Mouse (Mus musculus): ENCODE results near the gene Wfdc9.

The Wfdc9 gene

GRCm38 (mm10) chr2:164656483-164656882, at the start of gene Wfdc9:
Gene Wfdc9 (minus strand): TSS chr2:164656583.
- DNase-seq = no peak

DNA sequence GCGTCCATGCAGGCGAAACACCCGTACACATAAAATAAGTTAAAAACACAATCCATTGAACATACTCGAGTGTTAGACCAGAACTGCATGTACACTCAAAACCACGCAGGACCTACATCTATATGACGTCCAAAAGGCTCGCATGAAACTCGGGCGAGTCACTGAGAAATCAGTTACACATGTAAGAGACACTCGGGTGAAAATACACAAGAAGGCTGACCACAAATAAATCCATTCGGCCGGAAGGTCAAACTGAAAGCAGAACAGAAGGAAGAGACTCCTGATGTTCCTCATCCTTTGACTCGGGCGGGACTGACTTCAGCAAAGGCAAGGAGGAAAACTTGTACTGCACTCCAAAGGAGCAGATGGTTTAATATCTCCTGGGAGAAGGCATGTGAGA, 49.6 kb upstream of the Wfdc9 start:
- DNase-seq = no peak

- no peak for DNase-seq
These were observed 48.9 kb upstream of the Wfdc9 start for GRCm38 (mm10) chr2:164705328-164705727.

- DNase-seq = no peak
These were observed 47.9 kb upstream of the Wfdc9 start for GRCm38 (mm10) chr2:164704235-164704634.

GRCm38 (mm10) chr2:164701761-164702160, 45.4 kb upstream of the Wfdc9 start:
- DNase-seq = no peak

- no peak for DNase-seq
These were observed 44.6 kb upstream of the Wfdc9 start for GRCm38 (mm10) chr2:164700959-164701358.

DNA sequence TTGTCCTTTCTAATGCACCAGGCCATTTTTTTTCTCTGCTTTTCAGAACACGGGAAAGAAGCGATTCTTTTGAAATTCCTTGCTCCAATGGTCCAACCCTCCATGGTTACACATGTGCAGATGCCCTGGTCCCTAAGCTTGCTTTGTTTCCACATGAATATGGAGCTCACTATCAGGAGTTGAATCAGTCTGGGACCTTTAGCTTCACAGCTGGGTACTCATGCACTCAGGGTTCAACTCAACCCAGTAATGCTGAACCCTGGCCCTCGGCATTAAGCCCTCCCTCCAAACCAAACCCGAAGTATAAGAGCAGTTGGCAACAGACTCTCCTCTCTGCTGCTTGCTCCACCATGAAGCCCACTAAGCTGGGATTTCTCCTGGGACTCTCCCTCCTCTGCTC, 41.8 kb upstream of the Wfdc9 start, which contains the start of gene Spint4:
Gene Spint4, plus strand, starts transcription at position 301 of the 400 bp plus-strand sequence.
- DNase-seq = no peak

DNA sequence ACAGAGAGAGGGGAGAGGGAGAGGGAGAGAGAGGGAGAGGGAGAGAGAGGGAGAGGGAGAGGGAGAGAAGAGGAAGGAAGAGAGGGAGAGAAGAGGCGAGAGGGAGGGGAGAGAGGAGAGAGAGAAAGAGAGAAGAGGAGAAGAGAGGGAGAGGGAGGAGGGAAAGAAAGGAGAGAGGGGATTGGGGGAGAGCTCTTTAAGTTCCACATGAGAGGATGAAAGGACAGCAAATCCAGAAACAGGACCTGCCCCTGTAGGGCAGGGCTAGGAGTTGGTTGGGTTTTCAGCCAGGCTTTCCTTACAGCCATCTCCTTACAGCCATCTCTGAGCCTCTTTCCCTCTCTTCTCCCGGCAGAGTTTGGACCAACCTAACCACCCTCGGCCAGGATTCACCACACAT, 28.4 kb upstream of the Wfdc9 start, which contains the start of gene Wfdc13:
Gene Wfdc13, plus strand, starts transcription at position 301 of the 400 bp plus-strand sequence.
- no peak for DNase-seq

- no peak for DNase-seq
These were observed 23.5 kb upstream of the Wfdc9 start for GRCm38 (mm10) chr2:164679906-164680305.

DNA sequence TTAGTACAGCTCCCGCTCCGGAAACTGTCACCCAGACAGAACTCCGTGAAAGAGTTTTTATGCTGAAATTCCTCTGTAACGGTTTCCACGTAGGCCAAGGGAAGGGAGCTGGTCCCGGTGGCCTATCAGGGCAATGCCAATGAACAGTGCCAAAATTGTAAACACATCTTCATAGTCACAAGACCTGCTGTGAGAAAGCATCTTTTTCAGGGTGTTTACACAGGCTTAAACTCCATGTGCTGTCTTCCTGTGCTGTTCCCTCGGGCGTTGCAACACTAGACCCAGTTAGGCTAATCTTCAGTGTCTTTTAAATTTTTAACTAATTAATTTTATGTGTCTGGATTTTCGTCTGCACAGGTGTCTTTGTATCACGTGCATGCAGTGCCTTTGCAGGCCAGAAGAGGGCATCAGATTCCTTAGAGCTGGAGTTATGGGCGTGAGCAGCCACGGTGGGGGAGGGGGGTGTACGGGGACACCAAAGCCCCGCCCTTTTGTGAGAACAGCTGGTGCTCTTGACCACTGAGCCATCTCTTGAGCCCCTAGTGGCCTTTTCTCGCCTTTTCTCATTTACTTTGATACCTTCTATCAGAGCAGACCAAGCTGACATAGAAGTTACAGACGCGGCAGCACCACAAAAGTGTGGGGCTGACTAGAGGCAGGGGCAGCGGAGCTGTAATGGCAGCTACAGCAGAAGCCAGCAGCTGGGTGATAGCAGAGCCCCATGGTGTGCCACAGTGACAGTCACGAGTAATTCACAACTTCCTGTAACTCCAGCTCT, 22.7 kb upstream of the Wfdc9 start:
- peak; percentile 43 to 59 for DNase-seq

DNA sequence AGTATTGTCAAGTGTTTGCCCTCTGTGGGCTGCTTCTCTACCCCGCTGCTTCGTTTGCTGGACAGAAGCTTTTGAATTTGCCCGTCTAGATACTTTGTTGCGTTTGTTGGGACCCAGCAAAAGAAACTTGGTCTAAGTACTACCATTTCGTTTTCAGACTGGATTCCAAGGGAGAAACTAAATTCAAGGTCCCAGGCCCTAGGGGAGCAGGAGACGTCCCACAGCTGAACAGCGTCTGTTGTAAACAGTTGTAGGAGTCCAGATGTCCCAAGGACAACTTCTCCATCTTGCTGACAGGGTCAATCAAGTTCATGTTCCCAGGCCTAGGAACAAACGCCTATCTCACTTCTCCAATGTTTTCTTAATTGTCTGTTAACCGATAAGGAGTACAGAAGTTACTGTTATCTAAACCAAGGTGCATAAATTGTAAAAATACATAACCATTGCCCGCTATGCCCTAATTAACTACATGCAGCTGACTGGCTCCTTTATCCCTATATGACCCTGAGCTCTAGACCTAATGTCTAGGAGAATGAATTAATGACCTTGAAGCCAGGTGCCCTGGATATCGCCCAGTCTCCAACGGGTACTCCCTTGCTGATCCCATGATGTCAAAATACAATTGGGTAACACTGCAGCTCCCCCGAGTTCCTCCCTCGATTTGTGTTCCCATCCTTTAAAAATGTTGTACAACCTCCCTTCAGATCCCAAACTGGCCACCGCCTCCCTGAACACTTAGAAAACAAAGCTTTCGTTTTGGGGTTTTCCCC, 20.7 kb upstream of the Wfdc9 start:
- no peak for DNase-seq

GRCm38 (mm10) chr2:164676103-164676502, 19.7 kb upstream of the Wfdc9 start:
- no peak for DNase-seq

DNA sequence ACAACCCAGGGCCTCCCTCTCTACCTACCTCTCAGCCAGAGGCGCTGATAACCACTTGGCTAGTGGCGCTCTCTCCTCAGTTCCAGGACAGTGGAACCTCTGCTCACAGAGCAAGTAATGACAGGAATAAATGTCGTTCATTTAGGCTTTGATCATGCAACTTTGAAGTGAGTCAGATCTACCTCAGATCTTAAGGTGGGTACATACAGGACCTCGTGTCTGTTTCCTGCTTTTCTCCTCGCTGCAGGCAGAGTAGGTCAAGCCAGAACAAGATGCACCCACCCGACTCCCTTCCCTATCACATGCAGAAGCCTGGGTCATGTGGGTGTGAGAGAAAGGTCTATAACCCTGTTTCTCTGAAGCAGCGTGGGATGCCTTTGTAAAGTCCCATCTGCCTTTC, 17.6 kb upstream of the Wfdc9 start, which contains the start of gene Wfdc11:
Gene Wfdc11, minus strand, starts transcription at position 101 of the 400 bp plus-strand sequence.
- DNase-seq = no peak

- DNase-seq = no peak
These were observed 14.6 kb upstream of the Wfdc9 start for GRCm38 (mm10) chr2:164670938-164671337.

DNA sequence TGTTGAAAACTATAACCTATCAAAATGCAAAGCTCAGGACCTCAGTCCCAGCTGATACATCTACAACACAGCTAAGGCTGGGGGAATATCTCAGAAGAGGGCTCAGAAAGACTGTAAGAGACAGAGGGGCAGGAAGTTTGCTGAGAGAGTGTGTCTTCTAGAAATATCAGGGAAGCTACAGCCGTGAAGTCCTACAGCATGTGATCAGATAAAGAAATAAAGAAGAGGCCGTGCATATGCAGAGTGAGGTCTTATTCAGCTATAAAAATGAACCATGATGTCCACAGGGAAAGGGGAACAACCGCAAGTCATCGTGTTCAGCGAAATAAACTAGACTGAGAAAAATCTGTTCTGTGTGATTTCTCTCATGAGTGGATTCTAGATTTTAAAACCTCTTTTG, 13.9 kb upstream of the Wfdc9 start:
- no peak for DNase-seq

DNA sequence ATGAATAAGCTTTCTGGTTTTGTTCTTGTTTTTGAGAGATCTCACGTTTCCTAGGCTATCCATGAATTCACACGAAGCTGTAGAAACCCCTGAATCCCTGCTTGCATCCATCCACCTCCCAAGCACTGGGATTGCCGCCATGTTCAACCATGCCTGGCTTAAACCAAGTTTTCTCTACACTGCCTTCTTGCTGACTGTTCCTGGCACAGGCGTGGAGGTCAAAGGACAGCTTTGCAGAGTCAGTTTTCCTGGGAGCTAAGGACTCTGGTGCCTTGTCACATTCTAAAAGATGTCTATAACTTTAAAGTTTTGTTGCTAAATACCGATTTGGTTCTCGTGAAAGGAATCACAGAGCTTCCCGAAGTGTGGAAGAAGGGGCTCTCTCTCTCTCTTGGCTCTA, 8.5 kb upstream of the Wfdc9 start:
- no peak for DNase-seq

DNA sequence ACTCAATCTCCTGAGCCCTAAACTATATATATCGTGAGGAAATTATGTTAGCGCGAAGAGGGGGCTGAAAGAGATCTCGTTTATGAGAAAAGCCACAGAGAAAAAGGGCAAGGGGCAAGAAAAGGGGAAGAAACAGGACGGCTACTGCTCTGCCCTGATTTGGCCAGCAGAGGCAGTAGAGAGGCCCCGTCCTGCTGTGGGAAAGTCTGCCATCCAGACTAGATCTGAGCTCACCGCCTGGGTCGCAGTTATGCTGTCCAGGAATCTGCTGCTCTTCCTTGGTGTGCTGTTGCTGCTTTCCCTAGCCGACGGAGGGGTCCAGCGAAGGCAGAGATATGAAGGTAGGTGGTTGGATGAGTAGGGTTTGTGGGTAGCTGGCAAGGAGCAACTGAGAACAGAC, 525 bp downstream of the Wfdc9 start, which contains the start of gene Wfdc10:
Gene Wfdc10, plus strand, starts transcription at position 189 of the 400 bp plus-strand sequence.
- peak in 1 of 2 experiments; percentile 53 for DNase-seq

- no peak for DNase-seq
These were observed 14.3 kb downstream of the Wfdc9 start for GRCm38 (mm10) chr2:164641881-164642673.

DNA sequence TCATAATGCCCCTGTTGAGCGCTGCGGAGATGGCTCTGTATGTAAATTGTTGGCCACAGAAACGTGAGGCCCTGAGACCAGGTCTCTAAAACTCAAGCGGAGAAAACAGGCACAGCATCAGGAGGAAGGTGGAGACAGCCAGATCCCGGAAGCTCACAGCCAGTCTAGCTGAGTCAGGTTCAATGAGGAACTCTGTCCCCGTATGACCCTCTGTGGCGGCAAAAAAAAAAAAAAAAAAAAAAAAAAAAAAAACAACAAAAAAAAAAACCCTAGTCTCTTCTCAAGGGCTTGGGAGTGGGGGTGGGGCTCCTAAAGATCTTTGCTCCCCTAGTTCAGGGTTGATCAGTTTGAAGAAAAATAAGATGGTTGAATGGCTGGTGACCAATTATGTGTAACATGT, 15.3 kb downstream of the Wfdc9 start:
- DNase-seq = no peak

DNA sequence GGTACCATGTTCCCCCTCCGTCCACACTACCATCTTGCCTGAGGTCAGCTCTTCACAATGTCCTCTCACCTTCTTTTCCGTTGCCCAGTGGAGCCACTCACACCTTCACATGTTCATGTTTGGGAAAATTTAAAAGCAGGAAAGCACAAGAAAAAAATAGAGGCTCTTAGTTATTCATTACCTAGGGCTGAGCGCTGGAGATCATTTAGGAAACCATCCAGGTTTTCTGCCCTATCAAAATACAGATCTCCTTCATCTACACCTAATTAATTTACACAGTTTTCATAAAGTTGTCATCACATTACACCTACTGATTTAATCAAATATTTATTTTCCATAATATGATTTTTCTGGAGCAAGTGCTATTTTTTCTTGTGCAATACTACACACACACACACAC, 17.7 kb downstream of the Wfdc9 start, which contains the start of gene Wfdc16:
Gene Wfdc16, minus strand, starts transcription at position 101 of the 400 bp plus-strand sequence.
- no peak for DNase-seq

- DNase-seq = no peak
These were observed 21.1 kb downstream of the Wfdc9 start for GRCm38 (mm10) chr2:164635266-164635665.

DNA sequence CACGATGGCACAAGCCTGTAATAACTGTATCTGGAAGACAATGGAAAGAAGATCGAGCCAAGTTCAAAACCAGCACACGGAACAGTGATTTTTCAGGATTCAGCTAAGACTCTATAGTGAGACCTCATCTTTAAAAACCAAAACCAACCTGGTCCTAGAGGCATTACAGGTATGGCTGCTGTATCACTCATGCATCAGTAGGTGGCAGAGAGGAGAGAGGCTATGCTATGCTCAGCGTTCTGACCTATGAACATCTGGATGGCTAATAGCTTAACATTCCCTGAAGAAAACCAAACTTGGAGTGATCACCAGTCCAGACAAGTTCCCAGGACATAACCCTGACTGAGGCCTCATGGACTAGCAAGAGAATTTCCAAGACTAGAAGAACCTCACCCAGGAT, 34.6 kb downstream of the Wfdc9 start:
- DNase-seq = no peak

DNA sequence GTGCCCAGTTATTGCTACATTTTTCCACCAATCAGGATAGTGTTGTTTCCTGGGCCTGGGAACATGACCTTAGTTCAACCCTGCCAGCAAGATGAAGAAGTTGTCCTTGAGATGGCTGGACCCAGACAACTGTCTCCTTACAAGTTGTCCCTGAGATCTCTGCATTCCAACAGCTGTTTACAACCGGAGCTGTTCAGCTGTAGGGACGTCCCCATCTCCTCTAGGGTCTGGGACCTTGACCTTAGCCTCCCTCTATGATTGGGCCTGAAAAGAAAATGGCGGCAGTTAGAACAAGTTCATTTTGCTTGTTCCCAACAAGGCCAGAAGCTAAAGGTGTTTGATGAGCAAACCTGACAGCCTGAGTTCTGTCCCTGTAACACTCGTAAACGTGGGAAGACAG, 37.3 kb downstream of the Wfdc9 start:
- DNase-seq = no peak

Measured in spleen, adult 18-20 months (tissue).